Mouse (Mus musculus) left cerebral cortex, adult 6 months (tissue): ENCODE measurements around the gene Gm3460. TPM values are rescaled to one million over a fixed set of nuclear protein-coding genes. Genes with fewer than 3 reads are reported as not detected.

ENCODE experiments used
- long read RNA-seq, 2 experiments: library from polyadenylated mRNA; unstranded; transcript quantifications; one replicate each; pipeline ENCODE4 v2.0.0; 2019 to 2020
- polyA plus RNA-seq: library from polyadenylated mRNA; unstranded; fragments of <200 nt; fragmentation: Nextera tagmentation; gene quantifications from 2 replicates; pipeline ENCODE4 v1.2.3, GENCODE M21; 2021

The Gm3460 gene
- polyA plus RNA-seq = not detected in 2 replicates
- long read RNA-seq, experiment 1 = 0 reads
- long read RNA-seq, experiment 2 = 0 reads

DNA sequence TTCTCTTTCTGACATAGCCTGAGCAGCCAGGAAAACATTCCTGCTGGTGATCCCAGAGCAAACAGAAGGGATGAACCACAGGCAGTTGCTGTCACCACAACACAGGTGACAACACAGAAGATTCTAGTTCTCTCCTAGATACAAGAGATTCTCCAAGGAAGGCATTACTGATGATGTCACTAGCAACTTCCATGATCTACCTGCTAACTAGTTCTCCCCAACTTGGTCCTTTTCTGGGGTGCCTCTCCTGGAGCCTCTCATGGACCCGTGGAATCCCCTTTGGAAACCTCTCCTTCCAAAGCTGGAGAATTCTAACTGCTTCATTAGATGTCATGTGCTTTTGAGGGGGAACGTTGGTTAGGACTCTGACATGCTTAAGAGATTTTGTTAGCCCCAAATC, at the start of gene Gm3460:
Gm3460 (minus strand) TSS at position 101 of the 400 bp plus-strand sequence.

DNA sequence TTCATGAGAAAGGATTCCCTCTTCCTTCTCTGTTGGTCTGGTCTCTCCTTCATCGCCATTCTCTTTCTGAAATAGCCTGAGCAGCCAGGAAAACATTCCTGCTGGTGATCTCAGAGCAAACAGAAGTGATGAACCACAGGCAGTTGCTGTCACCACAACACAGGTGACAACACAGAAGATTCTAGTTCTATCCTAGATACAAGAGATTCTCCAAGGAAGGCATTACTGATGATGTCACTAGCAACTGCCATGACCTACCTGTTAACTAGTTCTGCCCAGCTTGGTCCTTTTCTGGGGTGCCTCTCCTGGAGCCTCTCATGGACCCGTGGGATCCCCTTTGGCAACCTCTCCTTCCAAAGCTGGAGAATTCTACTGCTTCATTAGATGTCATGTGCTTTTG, 31.7 kb downstream of the Gm3460 start, which contains the start of gene Gm3629:
Gm3629 (minus strand) TSS at position 101 of the 400 bp plus-strand sequence.

Other genes with a start within 250 kb of the Gm3460 start
- not detected in 2 replicates for gene Gm16440, start 232.1 kb downstream of the Gm3460 start, polyA plus RNA-seq
- 0.14 and 0.27 TPM in 2 replicates for gene Gm3591, start 209.9 kb downstream of the Gm3460 start, polyA plus RNA-seq
- gene Gm3594, start 177.8 kb downstream of the Gm3460 start, polyA plus RNA-seq = not detected in 2 replicates
- gene Gm8356, start 85.1 kb downstream of the Gm3460 start, polyA plus RNA-seq = not detected in 2 replicates
- gene Gm3629, start 31.8 kb downstream of the Gm3460 start, polyA plus RNA-seq = 0.06 and 0.12 TPM in 2 replicates
- gene Gm10251, start 61.8 kb upstream of the Gm3460 start, polyA plus RNA-seq = 0.16 TPM in 1 of 2 replicates, not detected in the other
- gene Gm8050, start 97.8 kb upstream of the Gm3460 start, polyA plus RNA-seq = not detected in 2 replicates
- gene Gm3636, start 119.9 kb upstream of the Gm3460 start, polyA plus RNA-seq = 1.7 and 1.8 TPM in 2 replicates
- gene Gm8362, start 152.0 kb upstream of the Gm3460 start, polyA plus RNA-seq = not detected in 2 replicates
- not detected in 2 replicates for gene Gm3642, start 217.9 kb upstream of the Gm3460 start, polyA plus RNA-seq